Mouse (Mus musculus) cerebellum, adult 2 months (tissue): ENCODE results near the gene Pik3r2. TPM values are rescaled to one million over a fixed set of nuclear protein-coding genes. Genes with fewer than 3 reads are reported as not detected.

Source experiments
- DNase-seq, 2 experiments: peaks; one replicate each; pipeline ENCODE4 v3.0.0; 2021
- H3K27ac ChIP-seq: fragments of 200-500 bp; 2 replicates; pipeline ENCODE4 v1.5.1; 2012; ENCODE audit warnings: low read length, control low read depth, inconsistent platforms; ENCODE audit not compliant: insufficient read depth
- H3K27me3 ChIP-seq: fragments of 200-500 bp; 2 replicates; pipeline ENCODE4 v1.6.1; 2012; ENCODE audit warnings: inconsistent platforms, mild to moderate bottlenecking, low read length, moderate library complexity; ENCODE audit not compliant: control insufficient read depth, insufficient read depth
- H3K4me1 ChIP-seq: fragments of 200-500 bp; 2 replicates; pipeline ENCODE4 v1.6.1; 2011; ENCODE audit warnings: low read length; ENCODE audit not compliant: control insufficient read depth, insufficient read depth
- H3K4me3 ChIP-seq: fragments of 200-500 bp; replicated peaks from 2 replicates; pipeline ENCODE3; 2011; ENCODE audit warnings: mild to moderate bottlenecking, low read depth, low read length, control low read depth; ENCODE audit not compliant: insufficient read depth
- CTCF ChIP-seq: fragments of 200-500 bp; IDR thresholded peaks from 2 replicates; pipeline ENCODE4 v1.5.1; 2011; ENCODE audit warnings: low read depth, mild to moderate bottlenecking, control low read depth, low read length, moderate library complexity, borderline replicate concordance; ENCODE audit not compliant: insufficient read depth
- POLR2A ChIP-seq: fragments of 200-500 bp; IDR thresholded peaks from 2 replicates; pipeline ENCODE4 v1.6.1; 2011; ENCODE audit warnings: low read length, control low read depth, borderline replicate concordance; ENCODE audit not compliant: insufficient read depth
- WGBS: fragments of 180-500 bp; shearing (Covaris S2); methylation state at CpG from one replicate; pipeline ENCODE4 v1.1.7; 2018; 5-methylcytosine and 5-hydroxymethylcytosine counted together
- polyA plus RNA-seq: library from polyadenylated mRNA; depleted of rRNA; stranded (reverse); fragments of >200 nt; gene quantifications from 2 replicates; pipeline ENCODE4 v1.2.3, GENCODE M21; 2012

The Pik3r2 gene
- polyA plus RNA-seq, 1 experiment: 150 TPM

GRCm38 (mm10) chr8:70806541-70806940 lies 30.0 kb upstream of the Pik3r2 start:
- peak overlapping the region; percentile 33; the same call in 1 of the 2 replicates for H3K27ac ChIP-seq
- H3K27me3 ChIP-seq: peaks cover 2% of the 10 kb centered on the region; the same call in 1 of the 2 replicates
- TF ChIP-seq POLR2A: no peak
- DNase-seq: no peak
- no peak overlapping the region for H3K4me3 ChIP-seq
- H3K4me1 ChIP-seq: peaks cover 4% of the 10 kb centered on the region; the same call in 1 of the 2 replicates
- WGBS: 95% methylated on average over 4 of the region's 4 CpGs

GRCm38 (mm10) chr8:70804481-70805206 lies 28.1 kb upstream of the Pik3r2 start, which contains the start of gene Mast3:
TSS of gene Mast3 (minus strand) at chr8:70805054.
- DNase-seq: peak; percentile 67 to 73
- under 1% methylated on average over 45 of the region's 45 CpGs for WGBS
- Histone ChIP-seq H3K4me1 (peaks cover 4% of the 10 kb centered on the region; the same call in 1 of the 2 replicates), H3K27ac (peak within 1 kb of the TSS; percentile 19; the same call in 1 of the 2 replicates), H3K4me3 (peak within 1 kb of the TSS; percentile 60), H3K27me3 (peaks cover 2% of the 10 kb centered on the region; the same call in 1 of the 2 replicates)
- TF ChIP-seq CTCF (no peak), POLR2A (no peak)

GRCm38 (mm10) chr8:70803761-70804480 lies 27.4 kb upstream of the Pik3r2 start:
- TF ChIP-seq POLR2A (no peak), CTCF (no peak)
- Histone ChIP-seq H3K27ac (peak overlapping the region; percentile 19; the same call in 1 of the 2 replicates), H3K4me3 (peak overlapping the region; percentile 60), H3K4me1 (peaks cover 4% of the 10 kb centered on the region; the same call in 1 of the 2 replicates), H3K27me3 (peaks cover 2% of the 10 kb centered on the region; the same call in 1 of the 2 replicates)
- 3% methylated on average over 47 of the region's 47 CpGs for WGBS
- no peak for DNase-seq

GRCm38 (mm10) chr8:70802786-70803510 lies 26.4 kb upstream of the Pik3r2 start:
- Histone ChIP-seq H3K4me1 (peaks cover 4% of the 10 kb centered on the region; the same call in 1 of the 2 replicates), H3K4me3 (no peak overlapping the region), H3K27ac (no peak overlapping the region), H3K27me3 (peaks cover 2% of the 10 kb centered on the region; the same call in 1 of the 2 replicates)
- no peak for DNase-seq
- TF ChIP-seq POLR2A (no peak), CTCF (no peak)
- WGBS: 84% methylated on average over 11 of the region's 11 CpGs

- 80% methylated on average over 1 of the region's 1 CpGs for WGBS
- Histone ChIP-seq H3K4me1 (peaks cover 4% of the 10 kb centered on the region; the same call in 1 of the 2 replicates), H3K4me3 (no peak overlapping the region), H3K27ac (no peak overlapping the region), H3K27me3 (peaks cover 2% of the 10 kb centered on the region; the same call in 1 of the 2 replicates)
- TF ChIP-seq CTCF (no peak), POLR2A (no peak)
- DNase-seq: no peak
These were observed 25.3 kb upstream of the Pik3r2 start for GRCm38 (mm10) chr8:70801830-70802229.

GRCm38 (mm10) chr8:70801156-70801555 lies 24.6 kb upstream of the Pik3r2 start:
- H3K27ac ChIP-seq: no peak overlapping the region
- H3K4me1 ChIP-seq: peaks cover 4% of the 10 kb centered on the region; the same call in 1 of the 2 replicates
- peaks cover 2% of the 10 kb centered on the region; the same call in 1 of the 2 replicates for H3K27me3 ChIP-seq
- WGBS: 15% methylated on average over 15 of the region's 15 CpGs
- no peak for DNase-seq
- H3K4me3 ChIP-seq: no peak overlapping the region
- no peak for TF ChIP-seq POLR2A

- TF ChIP-seq POLR2A (no peak), CTCF (no peak)
- DNase-seq: no peak
- peaks cover 4% of the 10 kb centered on the region; the same call in 1 of the 2 replicates for H3K4me1 ChIP-seq
- 45% methylated on average over 10 of the region's 10 CpGs for WGBS
- peaks cover 2% of the 10 kb centered on the region; the same call in 1 of the 2 replicates for H3K27me3 ChIP-seq
- no peak overlapping the region for H3K4me3 ChIP-seq
- no peak overlapping the region for H3K27ac ChIP-seq
These were observed 24.1 kb upstream of the Pik3r2 start for GRCm38 (mm10) chr8:70800648-70801047.
